Mouse (Mus musculus) brown adipose tissue, adult 24 weeks (tissue): ENCODE results near the gene E2f4. TPM values are rescaled to one million over a fixed set of nuclear protein-coding genes. Genes with fewer than 3 reads are reported as not detected.
A peak's percentile ranks its signal among the peaks of the same experiment; 100 is the strongest.

Experiments used
- H3K27ac ChIP-seq: fragments of 200-500 bp; replicated peaks from 2 replicates; pipeline ENCODE4 v1.5.1; 2012; ENCODE audit warnings: low read depth, mild to moderate bottlenecking, low read length
- H3K4me1 ChIP-seq: fragments of 200-500 bp; 2 replicates; pipeline ENCODE4 v1.6.1; 2012; ENCODE audit warnings: low read length, mixed read lengths; ENCODE audit not compliant: control insufficient read depth, insufficient read depth, insufficient read length
- H3K4me3 ChIP-seq: fragments of 200-500 bp; 2 replicates; pipeline ENCODE4 v1.5.1; 2012; ENCODE audit warnings: low read depth, mild to moderate bottlenecking, low read length, moderate library complexity; ENCODE audit not compliant: insufficient read depth
- polyA plus RNA-seq: library from polyadenylated mRNA; stranded (reverse); fragments of >200 nt; gene quantifications from 2 replicates; pipeline ENCODE4 v1.2.4, GENCODE M21; 2012; ENCODE audit not compliant: missing spikeins, insufficient read depth, insufficient read length

E2f4 gene
- polyA plus RNA-seq, 1 experiment = 22.5 TPM

DNA sequence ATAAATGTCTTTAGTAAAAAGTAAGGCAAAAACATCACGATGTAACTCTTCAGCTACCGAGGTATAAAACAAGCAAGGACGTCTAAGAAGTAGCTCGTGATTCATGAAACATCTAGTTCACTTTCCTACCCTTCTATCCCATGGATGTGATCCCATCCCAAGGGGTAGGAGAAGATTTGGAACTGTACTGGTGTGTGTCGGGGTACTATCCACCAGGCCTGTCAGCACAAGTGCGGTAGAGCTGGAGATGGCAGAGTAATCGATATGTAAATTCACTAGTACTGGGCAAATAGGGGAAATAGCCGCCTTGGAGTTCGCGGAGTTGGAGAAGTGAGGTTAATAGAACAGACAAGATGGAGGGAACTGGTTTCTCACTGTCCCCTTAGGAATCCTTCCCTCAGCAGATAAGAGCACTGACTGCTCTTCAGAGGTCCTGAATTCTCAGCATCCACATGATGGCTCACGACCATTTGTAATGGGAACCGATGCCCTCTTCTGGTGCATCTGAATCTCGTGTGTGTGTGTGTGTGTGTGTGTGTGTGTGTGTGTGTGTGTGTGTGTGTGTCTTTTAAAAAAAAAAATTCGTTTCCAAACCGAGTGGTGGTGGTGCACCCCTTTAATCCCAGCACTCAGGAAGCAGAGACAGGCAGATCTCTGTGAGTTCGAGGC is 34.1 kb upstream of the E2f4 start:
- no peak overlapping the region for H3K27ac ChIP-seq
- peaks cover 5% of the 10 kb centered on the region; the same call in 1 of the 2 replicates for H3K4me1 ChIP-seq
- peak overlapping the region; percentile 84 for H3K4me3 ChIP-seq

DNA sequence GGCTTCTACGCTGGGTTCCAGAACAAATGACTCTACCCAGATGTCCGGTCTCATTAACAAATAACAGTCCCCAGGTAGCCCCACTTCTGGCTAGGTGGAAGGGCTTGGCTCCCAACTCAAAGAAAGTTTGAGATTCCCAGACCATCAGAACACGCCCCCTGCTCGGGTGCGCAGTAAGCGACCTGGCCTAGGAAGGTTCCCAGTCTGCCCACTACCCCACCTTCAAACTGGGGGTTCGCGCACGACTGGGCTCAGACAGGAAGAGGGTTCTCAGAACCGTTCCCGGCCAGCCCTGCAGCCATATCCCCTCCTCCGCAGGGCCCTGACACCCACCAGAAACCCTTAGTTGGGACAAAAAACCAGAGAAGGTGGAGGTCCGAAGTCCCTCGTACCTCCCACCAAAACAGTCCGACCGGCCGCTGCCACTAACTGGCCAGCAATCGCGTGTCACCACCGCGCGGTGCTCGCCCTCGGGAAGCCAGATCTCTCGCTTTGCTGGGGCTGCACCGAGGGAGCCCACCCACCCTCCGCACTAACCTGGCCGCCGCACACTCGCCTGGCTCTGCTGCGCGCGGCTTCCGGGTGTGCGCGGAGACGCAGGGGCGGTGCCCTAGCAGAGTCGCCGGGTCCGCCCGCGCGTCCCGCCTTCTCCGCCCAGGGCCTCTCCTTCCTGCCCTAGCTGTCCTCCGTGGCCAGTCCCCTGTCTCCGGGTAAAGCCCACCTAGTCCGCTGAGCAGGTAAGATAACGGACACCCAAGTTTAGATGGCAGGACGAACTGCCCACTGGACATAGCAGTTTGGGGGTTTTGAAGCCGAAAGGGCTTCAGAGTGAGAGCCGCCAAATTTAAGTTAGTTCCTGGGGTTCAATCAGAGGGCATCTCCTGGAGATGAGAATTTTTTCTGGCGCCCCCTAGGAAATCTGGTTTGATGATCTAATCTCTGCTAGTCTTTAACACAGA is 33.2 kb upstream of the E2f4 start, which contains the start of the genes Tradd and Fbxl8:
Gene Tradd (minus strand): TSS at position 586 of the 959 bp plus-strand sequence.
Gene Fbxl8 (plus strand): TSS at position 625 of the 959 bp plus-strand sequence.
- H3K4me1 ChIP-seq = peaks cover 5% of the 10 kb centered on the region; the same call in 1 of the 2 replicates
- H3K27ac ChIP-seq = peak within 1 kb of the TSS; percentile 66
- H3K4me3 ChIP-seq = peak within 1 kb of the TSS; percentile 84

GRCm38 (mm10) chr8:105265128-105265527 is 32.3 kb upstream of the E2f4 start:
- Histone ChIP-seq H3K27ac (no peak overlapping the region), H3K4me3 (peak overlapping the region; percentile 84), H3K4me1 (peaks cover 5% of the 10 kb centered on the region; the same call in 1 of the 2 replicates)

DNA sequence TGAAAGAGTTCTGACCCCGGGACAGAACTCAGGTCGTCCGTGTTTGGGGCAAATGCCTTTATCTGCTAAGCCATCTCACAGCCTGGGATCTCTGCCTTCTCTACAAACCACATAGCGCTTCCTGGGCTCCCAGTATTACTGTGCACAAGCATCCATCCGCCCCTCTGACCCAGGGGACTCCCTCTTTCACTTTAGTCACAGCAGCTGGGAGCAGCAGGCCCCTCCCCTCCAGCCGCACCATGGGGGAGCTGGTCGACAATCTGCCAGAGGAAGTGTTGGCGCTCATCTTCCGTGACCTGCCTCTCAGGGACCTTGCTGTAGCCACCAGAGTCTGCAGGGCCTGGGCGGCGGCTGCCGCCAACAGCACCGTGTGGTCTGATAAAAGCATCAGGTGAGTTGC is 30.7 kb upstream of the E2f4 start:
- peaks cover 5% of the 10 kb centered on the region; the same call in 1 of the 2 replicates for H3K4me1 ChIP-seq
- H3K27ac ChIP-seq = no peak overlapping the region
- no peak overlapping the region for H3K4me3 ChIP-seq

GRCm38 (mm10) chr8:105268342-105269074 is 29.0 kb upstream of the E2f4 start:
- Histone ChIP-seq H3K27ac (no peak overlapping the region), H3K4me3 (peak overlapping the region; percentile 64), H3K4me1 (peaks cover 5% of the 10 kb centered on the region; the same call in 1 of the 2 replicates)

DNA sequence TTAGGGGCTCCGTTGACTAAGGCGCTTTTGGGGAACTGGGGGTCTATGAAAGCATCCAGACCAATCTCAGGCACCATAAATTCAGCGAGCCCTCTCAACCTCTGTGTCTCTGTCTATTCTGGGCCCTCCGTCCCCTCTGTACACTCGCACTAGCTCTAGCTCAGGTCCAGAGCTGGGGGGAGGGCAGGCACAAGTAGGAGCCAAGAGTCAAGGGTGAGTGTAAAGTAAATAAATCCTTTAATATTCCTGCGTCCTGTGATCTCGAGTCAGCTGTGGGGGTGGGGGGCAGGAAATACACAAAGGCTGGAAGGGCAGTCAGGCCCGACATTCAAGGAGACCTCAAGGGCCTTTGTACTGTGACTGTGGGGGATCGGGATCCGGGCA is 28.4 kb upstream of the E2f4 start:
- Histone ChIP-seq H3K4me1 (peaks cover 5% of the 10 kb centered on the region; the same call in 1 of the 2 replicates), H3K27ac (0 out of 2 replicates have a peak overlapping the region, but pooled peaks have one; percentile 37), H3K4me3 (peak overlapping the region; percentile 64)

DNA sequence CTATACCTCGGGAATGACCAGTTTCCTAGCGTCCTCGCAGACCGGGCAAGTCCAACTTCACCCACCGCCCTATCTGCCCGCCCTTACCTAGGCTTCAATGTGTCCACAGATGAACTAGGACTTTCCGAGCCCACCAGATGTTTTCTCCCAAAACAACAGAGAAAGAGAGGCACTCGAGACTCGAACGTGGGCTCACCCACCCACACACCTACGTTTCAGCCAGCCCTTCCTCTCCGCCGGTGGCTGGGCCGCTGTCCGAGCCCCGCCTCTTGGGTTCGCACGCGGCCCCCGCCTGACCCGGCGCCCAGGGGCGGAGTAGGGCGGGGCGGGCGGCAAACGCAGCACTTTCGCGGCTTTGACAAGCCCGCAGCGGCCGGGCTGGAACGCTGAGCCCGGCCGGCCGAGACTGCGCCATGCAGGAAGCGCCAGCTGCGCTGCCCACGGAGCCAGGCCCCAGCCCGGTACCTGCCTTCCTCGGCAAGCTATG is 28.0 kb upstream of the E2f4 start, which contains the start of gene Hsf4:
Gene Hsf4 (plus strand): TSS at position 341 of the 487 bp plus-strand sequence.
- Histone ChIP-seq H3K27ac (peak within 1 kb of the TSS; percentile 37; the same call in 1 of the 2 replicates), H3K4me3 (peak within 1 kb of the TSS; percentile 64), H3K4me1 (peaks cover 5% of the 10 kb centered on the region; the same call in 1 of the 2 replicates)

DNA sequence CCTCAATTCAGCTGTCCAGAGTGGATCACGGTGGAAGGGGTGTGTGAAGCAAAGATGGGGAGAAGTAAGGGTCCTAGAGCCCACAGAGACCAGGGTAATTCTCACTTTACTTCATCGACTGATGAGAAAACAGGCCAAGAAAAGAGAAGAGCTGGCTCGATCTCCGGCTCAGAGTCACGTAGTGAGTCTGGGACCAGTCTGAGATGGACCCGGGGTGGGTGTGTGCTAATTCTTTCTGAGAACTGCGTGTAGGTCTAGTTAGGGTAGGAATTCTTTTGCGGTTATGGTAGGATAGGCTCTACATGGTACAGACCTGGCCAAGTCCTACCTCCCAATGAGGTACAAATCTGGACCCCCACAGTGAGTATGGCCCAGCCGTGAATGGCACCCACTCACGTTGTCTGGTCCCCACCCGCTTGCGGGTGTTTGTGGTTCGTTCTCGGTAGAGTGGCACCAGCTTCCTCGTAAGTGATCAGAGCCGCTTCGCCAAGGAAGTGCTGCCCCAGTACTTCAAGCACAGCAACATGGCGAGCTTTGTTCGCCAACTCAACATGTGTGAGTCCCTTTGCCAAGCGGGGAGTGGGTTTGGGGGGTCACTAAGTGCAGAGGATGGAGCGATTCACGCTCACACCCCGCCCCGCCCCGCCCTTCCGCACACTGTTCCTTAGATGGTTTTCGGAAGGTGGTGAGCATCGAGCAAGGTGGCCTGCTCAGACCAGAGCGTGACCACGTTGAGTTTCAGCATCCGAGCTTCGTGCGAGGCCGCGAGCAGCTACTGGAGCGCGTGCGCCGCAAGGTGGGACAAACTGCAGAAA is 27.2 kb upstream of the E2f4 start:
- no peak overlapping the region for H3K27ac ChIP-seq
- H3K4me1 ChIP-seq = peaks cover 2% of the 10 kb centered on the region; the same call in 1 of the 2 replicates
- H3K4me3 ChIP-seq = peak overlapping the region; percentile 64

- no peaks in the 10 kb centered on the region for H3K4me1 ChIP-seq
- no peak overlapping the region for H3K4me3 ChIP-seq
- H3K27ac ChIP-seq = no peak overlapping the region
Observed at GRCm38 (mm10) chr8:105270916-105271186, 26.6 kb upstream of the E2f4 start.

GRCm38 (mm10) chr8:105275387-105275786 is 22.1 kb upstream of the E2f4 start:
- no peak overlapping the region for H3K27ac ChIP-seq
- H3K4me1 ChIP-seq = no peaks in the 10 kb centered on the region
- no peak overlapping the region for H3K4me3 ChIP-seq

DNA sequence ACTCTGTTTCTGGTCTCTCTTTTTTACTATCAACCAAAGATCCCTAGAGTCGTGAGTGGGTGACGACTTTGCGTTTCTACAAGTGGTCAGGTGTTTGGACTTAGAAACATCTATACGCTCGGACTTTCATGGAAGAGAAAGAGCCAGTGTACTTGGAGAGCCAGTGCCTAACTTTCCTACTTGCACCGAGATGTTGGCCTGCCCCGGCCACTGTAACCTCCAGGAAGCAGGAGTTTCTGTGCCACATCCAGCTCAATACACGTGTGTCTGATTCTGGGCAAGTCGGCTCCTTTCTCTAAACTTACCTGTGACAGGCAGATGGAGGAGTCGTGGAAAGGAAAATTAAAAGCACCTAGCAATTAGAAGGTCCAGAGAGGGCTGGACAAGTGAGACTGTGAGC is 21.6 kb upstream of the E2f4 start, which contains the start of gene Nol3:
Gene Nol3 (plus strand): TSS at position 301 of the 400 bp plus-strand sequence.
- H3K27ac ChIP-seq = no peak within 1 kb of the TSS

DNA sequence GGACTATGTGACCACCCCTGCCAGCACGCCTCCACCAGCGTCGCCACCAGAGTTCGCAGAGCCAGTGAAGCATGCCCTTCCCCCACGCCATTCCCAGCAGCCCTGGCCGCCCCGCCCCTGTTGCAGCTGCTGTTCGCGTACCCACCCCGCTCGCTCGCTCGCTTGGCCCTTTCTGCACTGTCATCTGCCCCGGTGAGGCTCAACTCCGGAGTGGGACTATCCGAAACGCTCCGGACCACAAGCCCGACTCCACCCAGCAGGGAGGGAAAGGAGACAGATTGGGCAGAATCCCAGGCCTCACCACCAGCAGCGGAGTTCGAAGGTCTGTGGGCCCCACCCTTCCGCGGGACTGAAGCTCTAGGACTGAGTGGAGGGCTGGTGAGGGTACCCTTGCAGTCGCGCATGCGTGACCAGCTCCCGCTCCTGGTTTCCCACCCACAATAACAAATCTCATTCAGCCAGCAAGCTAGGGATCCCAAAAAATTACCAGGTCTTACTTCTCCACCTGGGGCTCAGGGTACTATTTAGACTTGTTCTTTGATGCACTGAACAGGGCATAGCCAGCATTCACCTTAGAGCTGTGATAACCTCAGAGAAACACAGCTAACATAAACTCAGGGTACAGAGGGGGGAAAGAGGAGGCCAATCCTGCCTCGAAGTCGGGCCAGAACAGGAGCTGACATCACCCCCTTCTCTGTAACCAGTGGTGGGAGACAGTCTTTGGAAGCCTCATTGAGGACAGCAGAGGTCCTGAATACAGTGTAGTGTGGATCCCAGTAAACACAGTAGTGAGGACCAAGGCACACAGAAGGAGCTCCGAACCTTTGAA is 21.0 kb upstream of the E2f4 start:
- H3K4me3 ChIP-seq = peak overlapping the region; percentile 66

More for the DNA sequence above, 21.6 kb upstream of the E2f4 start, which contains the start of gene Nol3:
- Histone ChIP-seq H3K4me1 (no peaks in the 10 kb centered on the region), H3K4me3 (peak within 1 kb of the TSS; percentile 66)

GRCm38 (mm10) chr8:105278911-105279334 is 18.5 kb upstream of the E2f4 start:
- Histone ChIP-seq H3K4me3 (peak overlapping the region; percentile 38), H3K27ac (no peak overlapping the region), H3K4me1 (no peaks in the 10 kb centered on the region)

More for the DNA sequence above, 21.0 kb upstream of the E2f4 start:
- Histone ChIP-seq H3K27ac (no peak overlapping the region), H3K4me1 (no peaks in the 10 kb centered on the region)
